Mouse (Mus musculus): ENCODE measurements at regions not wholly inside any gene's neighbourhood (a gene's known extent, or its start where the extent isn't known, plus 50 kb on each side); places are given as distances from the start of the nearest gene placed in this dataset.
A peak's percentile ranks its signal among the peaks of the same experiment; 100 is the strongest.

GRCm38 (mm10) chr12:52368034-52368433 lies 135.7 kb upstream of the Arhgap5 start:
- DNase-seq (ENCODE audit: low spot score) = peak; percentile 14

DNA sequence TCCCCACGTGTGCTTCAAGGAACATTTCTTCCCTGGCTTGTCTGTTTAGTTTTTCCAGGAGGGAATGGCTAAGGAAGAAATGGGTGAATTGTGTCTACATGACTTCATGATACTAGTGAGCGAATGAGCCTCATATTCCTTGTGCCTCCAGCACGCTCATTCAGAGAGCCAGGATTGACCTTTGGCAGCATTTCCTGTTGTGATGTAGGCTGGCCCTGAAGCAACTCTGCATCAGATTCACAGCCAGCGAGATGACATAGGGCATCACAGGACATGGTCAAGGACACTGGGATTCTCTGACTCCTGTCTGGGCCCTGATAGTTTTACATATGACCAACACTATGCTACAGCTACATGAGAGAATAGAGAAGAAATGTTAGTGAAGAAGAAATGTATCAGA lies 135.3 kb upstream of the Arhgap5 start:
- peak; percentile 29 for DNase-seq (ENCODE audit: low spot score)

- no peak for DNase-seq (ENCODE audit: low spot score)
These were observed 133.5 kb upstream of the Arhgap5 start for GRCm38 (mm10) chr12:52370153-52370710.

GRCm38 (mm10) chr12:52375116-52375515 lies 128.7 kb upstream of the Arhgap5 start:
- no peak for DNase-seq (ENCODE audit: low spot score)

DNA sequence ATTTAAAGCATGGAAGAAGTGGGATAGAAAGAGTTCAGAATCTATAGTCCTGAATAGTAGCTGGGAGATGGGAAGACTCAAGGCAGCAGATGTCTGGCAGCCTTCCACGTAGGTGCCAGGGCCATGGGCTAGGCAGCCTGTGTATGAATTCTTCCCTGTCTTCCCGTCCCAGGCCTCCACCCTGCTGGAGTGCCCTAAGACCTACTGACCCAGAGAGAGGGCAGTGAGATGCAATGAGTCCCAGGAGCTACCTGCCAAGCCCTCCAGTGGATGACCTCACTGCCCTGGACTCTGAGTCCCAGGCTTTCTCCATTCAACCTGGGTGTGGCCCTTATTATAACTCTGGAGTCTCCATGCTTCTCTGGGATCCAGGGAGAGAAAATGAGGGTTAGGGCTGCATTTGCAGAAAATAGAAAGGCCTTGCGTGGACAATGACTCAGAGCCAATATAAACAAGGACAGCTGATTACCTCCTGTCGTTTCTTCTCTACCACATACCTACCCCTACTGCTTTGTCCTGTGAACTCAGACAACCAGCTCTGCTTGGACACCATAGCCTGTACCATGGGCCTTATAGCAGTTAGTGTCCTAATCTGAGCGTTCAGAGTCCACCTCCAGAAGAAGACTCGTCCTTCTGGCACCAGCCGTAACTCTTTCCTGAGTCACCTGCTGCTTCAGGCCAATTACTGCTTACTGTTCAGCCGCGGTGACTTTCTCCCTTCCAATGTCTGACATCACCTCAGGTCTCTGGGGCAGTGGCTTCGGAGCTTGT lies 126.9 kb upstream of the Arhgap5 start:
- DNase-seq (ENCODE audit: low spot score) = peak; percentile 62

DNA sequence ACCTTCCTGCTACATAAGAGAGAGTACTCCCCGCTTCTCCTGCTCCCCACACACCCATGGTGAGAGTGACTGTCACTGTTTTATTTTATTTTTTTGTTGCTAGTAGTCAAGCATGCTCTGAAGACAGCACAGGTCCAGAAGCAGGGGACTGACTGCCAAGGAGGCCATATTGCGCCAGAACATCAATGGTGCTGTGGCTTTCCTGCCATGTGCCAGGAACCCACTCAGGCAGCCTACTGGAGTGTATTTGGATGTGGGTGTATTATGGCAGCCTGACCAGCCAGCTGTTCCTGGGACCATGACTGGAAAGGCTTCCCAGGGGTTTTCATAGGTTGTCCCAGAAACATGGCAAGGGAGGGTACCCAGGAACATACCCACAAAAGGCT lies 126.3 kb upstream of the Arhgap5 start:
- no peak for DNase-seq (ENCODE audit: low spot score)

DNA sequence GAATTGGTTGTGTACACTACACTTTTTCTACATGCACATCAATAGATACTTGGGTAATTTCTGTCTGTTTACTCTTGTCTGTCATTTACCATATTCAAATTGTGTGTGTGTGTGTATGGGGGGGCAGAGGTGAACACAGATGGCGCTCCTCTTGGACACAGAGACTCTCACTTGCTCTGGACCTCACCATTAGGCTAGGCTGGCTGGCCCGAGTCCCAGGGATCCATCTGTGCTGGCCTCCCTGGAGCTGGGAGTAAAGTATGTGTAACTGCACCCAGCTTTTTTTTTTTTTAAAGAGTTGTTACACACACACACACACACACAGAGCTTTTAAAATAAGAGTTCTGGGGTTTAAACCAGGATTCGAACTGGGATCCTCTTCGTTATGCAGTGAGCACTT lies 124.5 kb upstream of the Arhgap5 start:
- DNase-seq (ENCODE audit: low spot score) = peak; percentile 38

DNA sequence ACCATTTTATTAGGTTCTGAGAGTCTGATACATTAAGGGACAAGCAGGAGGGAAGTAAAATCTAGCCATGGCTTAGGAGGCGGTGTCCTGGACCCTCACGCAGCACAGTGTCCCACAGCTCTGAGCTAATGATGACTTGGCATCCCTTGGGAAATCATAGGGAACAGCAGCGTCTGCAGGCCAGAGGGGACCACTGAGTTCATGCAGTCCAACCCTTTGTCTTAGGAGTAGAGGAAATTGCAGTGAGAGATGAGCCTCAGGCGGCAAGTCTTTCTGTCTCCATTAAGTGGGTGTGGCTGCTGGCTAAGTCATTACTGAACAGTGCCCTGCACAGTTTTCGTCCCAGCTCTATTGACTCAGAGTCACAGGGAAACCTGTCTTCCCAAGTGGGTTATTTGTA lies 123.8 kb upstream of the Arhgap5 start:
- no peak for DNase-seq (ENCODE audit: low spot score)

DNA sequence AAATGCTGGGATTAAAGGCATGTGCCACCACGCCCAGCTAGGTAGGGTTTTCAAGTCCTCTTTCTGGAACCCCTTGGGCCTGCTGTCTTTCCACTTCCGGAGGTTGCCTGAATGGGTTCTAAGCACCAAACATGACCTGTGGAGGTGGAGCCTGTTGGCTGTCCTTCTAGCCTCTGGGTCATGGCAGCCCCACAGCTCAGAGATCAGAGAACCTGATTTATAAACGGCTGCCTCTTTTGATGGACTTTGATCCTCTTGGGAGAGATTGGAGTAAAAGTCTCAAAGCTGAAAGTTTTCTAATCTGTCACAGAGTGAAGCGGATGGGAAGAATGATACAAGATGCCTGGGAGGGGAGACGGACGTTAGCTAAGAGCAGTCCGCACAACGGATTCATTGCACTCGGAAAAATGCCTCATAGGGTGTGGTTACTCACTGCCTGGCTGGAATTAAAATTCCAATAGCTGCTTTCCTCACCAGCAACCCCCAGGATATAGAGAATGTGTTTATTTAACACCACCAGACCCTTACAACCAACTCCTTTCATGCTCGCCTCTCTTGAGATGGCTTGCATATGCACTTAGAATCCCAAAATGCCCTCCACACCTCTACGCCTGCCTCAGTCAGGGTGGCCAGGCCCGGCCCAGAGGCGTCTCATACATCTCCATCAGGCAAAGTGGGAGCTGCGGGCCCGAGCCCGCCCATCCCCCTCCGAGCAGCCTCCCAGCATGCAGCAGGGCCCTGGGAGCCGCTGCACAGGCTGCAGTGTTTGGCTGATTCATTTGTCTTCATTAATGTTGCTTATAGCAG lies 122.4 kb upstream of the Arhgap5 start:
- no peak for DNase-seq (ENCODE audit: low spot score)

DNA sequence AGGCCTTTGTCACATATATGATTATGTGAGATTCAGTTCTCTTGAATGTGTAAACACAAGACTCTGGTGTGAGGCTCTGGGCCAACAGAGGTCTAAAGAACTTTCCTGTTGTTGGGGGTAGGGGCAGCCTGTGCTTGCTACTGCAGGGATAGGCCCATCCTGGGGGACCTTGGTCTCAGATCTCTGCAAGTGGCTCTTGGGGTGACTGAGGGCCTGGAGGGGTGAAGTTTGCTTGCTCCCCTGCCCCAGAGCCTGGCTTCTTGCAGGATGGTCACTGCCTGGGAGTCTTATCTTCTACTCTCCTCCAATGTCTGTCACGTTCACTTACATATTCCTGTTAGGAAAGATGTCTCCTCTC lies 121.8 kb upstream of the Arhgap5 start:
- no peak for DNase-seq (ENCODE audit: low spot score)

DNA sequence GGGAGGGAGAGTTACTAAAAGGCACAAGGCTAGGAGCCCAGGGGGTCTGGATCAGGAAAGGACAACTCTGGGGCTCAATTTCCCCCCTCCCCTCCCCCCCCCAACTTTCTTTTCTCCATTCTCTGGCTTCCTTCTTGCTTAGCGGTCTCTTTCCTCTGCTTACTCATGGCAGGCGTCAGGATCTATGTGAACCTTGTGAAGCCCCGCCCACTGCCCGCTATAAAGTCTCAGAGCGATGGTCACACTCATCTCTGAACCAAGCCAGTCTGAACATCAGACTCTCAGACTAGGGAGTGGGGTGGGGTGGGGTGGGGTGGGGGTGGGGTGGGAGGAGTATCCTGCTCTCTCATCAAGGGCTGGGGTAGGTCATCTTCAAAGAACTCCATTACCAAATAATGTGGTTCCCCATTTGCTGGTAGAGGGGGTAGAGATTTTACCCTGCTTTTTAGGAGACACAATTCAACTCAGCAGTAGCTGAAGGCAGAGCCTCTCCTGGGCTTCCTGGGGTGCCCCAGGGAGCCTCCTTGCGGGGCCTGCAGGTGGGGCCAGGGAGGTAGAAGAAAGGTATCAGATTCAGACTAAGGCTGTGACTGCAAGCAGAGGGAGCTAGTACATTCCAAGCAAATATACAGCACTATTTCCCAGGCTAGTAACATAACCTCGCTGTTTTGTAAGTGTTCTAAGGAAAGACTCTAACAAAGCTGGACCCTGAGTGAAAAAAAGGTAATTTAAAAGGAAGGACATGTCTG lies 120.8 kb upstream of the Arhgap5 start:
- no peak for DNase-seq (ENCODE audit: low spot score)

DNA sequence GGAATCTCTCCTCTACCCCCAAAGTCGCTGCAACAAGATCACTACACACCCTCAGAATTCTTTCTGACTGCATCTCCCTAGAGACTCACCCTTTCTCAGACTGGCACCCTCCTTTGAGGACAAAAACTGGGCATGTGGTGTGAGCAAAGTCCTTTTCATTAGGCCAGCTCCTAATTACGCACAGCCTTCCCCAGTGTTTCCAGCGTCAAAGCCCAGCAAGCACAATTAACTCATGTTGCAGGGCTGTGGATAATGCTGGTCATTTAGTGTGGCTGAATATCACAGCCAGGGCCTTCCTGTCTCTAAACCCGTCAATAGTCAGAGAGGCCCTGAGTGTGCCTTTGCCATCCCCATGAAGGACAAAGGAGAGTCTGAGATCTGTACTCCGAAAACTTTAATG lies 114.2 kb upstream of the Arhgap5 start:
- no peak for DNase-seq (ENCODE audit: low spot score)

DNA sequence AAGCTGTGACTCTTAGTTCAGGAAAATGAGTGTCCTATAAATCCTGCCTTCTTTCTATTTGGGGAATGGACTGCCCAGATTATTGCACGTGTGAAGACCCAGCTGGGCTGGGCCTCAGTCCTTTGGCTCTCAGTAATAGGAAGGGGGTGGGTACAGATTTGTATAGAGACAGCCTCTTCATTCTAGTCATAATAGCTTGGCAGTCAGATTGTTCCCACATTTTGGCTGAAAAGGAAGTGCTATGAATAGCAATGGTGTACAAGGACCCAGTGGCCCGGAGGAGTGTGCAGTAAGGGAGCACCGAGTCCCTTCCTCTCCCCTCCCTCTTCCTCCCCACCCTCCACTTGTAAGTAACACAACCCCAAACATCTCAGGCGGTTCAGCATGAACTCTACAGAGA lies 113.5 kb upstream of the Arhgap5 start:
- DNase-seq (ENCODE audit: low spot score) = peak; percentile 21

DNA sequence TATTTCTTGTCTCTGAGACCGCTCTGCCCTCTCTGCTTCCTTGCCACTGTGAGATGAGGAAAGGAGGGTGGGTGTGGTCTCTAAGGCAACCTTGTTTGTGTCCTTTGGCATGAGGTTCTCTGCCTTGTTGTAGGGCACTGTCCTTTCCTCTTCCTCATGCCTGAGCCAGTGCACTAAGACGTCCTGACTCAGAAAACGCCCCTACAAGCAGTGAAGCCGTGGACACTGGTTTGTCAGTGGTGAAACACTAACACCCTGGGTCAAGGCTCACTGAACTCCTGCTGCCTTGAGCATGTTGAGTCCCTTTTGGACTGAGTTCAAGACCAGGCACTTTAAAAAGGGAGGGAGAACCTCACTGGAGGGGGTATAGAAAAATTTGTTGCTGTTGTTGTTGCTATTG lies 111.1 kb upstream of the Arhgap5 start:
- DNase-seq (ENCODE audit: low spot score) = no peak

DNA sequence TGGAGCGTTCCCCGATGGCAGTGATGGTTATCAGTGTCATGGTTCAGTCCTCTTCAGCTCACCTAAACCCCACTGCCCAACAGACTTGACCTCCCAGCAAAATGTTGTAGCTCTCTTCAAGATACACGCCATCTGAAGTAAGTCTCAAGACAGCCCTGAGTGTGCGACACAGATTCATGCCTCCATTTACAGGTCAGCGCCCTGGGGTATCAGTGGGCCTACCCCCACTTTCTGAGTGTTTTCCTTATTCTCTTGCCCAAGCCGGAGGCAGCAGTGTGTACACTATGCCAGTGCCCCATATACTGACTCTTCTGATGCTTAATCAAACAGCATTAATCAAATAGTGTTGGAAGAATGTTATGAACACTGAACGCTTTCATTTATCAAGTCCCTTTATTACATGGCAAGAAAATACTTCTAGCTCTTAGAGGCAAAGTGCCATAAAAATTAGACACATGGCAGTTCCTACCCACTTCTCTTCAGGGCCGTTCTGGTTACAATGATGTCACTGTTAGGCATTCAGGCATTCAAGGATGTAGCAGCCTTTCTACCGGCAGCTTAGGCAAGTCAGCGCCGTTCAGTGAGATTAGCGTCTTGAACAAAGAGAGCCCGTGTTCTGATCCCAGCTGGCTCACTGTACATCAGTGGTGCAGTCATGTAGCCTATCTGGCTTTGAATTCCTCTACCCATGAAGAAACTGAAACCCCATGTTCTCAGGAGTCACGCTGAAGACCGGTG lies 109.6 kb upstream of the Arhgap5 start:
- DNase-seq (ENCODE audit: low spot score) = no peak

DNA sequence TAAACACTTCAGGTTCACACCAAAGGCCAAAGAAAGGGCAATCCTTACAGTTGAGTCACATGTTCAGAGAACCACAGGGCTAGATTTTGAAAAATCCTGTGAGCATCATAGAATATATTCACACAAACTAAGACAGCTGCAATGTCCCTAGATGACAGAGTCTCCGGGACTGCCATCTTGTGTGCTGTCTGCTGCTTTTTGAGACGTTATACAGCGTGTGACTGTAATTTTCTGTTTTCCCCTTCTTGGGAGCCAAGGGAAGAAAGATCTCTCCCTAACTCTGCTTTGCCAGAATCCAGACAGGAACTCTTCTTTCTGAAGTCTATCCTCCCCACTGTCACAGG lies 109.1 kb upstream of the Arhgap5 start:
- DNase-seq (ENCODE audit: low spot score) = no peak

GRCm38 (mm10) chr12:52395111-52395510 lies 108.7 kb upstream of the Arhgap5 start:
- no peak for DNase-seq (ENCODE audit: low spot score)

DNA sequence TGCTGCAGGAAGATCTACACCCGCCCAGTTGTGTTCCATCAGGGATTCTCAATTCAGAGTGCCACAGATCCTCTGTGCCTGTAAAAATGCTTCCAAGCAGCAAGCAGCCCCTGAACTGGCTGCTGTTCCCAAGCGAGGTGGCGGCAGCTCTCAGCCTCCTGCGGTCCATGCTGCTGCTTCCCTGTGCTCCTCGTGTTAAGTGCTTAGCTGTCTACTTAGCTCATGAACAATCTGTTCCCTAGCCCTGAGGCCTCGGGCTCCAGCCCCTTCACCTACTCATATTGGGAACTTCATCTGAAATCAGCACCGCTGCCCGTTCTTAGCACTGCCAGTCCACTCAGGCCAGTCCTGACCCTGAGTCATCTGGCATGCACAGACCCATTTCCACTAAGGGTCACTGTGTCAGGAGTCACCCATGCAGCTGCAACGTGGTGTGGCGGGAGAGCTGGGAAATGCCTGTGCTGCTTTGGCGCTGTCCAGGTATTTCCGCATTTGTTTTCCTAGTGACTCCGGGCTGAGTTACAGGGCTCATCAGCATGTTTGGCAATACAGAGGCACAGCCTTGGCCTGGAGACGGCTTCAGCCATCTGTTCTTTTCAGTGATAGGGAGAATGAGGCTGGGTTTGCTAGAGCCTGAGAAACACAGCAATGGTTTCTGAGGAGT lies 107.5 kb upstream of the Arhgap5 start:
- DNase-seq (ENCODE audit: low spot score) = peak; percentile 96

DNA sequence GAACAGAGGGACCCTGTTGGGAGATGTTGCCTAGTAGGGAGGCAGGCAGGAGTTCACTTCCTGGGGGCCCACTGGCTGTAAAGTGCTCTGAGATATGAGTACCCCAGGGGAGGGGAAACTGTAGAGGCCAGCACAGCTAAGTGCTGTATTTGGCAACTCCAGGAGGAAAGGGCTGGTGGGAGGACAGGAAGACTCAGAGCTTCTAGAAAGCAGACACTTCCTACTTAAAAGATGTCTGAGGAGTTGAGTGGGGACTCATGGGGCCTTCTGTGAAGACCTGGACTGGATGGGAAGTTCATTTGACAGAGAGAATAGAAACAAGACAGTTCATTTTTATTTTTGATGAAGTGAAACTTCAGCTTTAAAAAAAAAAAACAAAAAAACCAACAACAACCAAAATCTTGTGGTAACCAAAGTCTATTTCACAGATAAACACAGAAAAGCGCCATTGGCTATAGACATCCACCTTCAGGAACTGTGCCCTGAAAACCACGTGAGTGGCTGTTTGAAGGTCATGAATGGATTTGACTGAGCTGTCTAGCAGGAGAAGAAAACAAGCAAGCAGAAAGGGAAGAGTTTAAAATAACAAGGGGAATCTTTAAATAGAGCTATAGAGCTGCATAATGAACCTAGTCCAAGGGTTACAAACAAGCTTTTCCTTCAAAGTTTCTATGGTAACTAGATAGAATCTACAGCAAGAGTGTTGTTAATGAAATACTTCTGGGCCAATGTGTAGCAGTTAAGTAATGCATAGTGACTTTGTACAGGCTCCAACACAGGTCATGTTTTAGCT lies 105.9 kb upstream of the Arhgap5 start:
- DNase-seq (ENCODE audit: low spot score) = peak; percentile 24

- DNase-seq (ENCODE audit: low spot score) = no peak
These were observed 105.2 kb upstream of the Arhgap5 start for GRCm38 (mm10) chr12:52398511-52398975.
